Mouse (Mus musculus): ENCODE measurements at regions not wholly inside any gene's neighbourhood (a gene's known extent, or its start where the extent isn't known, plus 50 kb on each side); places are given as distances from the start of the nearest gene placed in this dataset.

- H3K27ac ChIP-seq (replicated peaks; ENCODE audit: low read depth, low read length) = no peak overlapping the region
- ATAC-seq (ENCODE audit: insufficient number of reproducible peaks, low FRiP score, low TSS enrichment, low read depth) (no peak), DNase-seq (ENCODE audit: low spot score) (no peak)
- no peaks in the 10 kb centered on the region for H3K27me3 ChIP-seq (ENCODE audit: control insufficient read depth, insufficient read depth, low read length)
- H3K4me1 ChIP-seq (ENCODE audit: control insufficient read depth, insufficient read depth, low read length) = peaks cover 3% of the 10 kb centered on the region; the same call in 1 of the 2 replicates
- no peaks in the 10 kb centered on the region for H3K36me3 ChIP-seq (ENCODE audit: control insufficient read depth, insufficient read depth, low read length)
- 88% methylated on average over 4 of the region's 4 CpGs for WGBS
- no peak overlapping the region for H3K4me3 ChIP-seq (ENCODE audit: low read depth, low read length)
- no peaks in the 10 kb centered on the region for H3K9me3 ChIP-seq (ENCODE audit: control insufficient read depth, low read length)
- H3K9ac ChIP-seq (ENCODE audit: low read length) = no peak overlapping the region
- H3K4me2 ChIP-seq (ENCODE audit: low read depth, severe bottlenecking) = no peak overlapping the region
These were observed 197.9 kb upstream of the Robo2 start for GRCm38 (mm10) chr16:74609564-74609963.

- ATAC-seq (ENCODE audit: insufficient number of reproducible peaks, low FRiP score, low TSS enrichment, low read depth) (no peak), DNase-seq (ENCODE audit: low spot score) (no peak)
- Histone ChIP-seq H3K4me2 (ENCODE audit: low read depth, severe bottlenecking) (no peak overlapping the region), H3K4me1 (ENCODE audit: control insufficient read depth, insufficient read depth, low read length) (no peaks in the 10 kb centered on the region), H3K27ac (replicated peaks; ENCODE audit: low read depth, low read length) (no peak overlapping the region), H3K9me3 (ENCODE audit: control insufficient read depth, low read length) (no peaks in the 10 kb centered on the region), H3K4me3 (ENCODE audit: low read depth, low read length) (no peak overlapping the region), H3K27me3 (ENCODE audit: control insufficient read depth, insufficient read depth, low read length) (no peaks in the 10 kb centered on the region), H3K9ac (ENCODE audit: low read length) (no peak overlapping the region), H3K36me3 (ENCODE audit: control insufficient read depth, insufficient read depth, low read length) (no peaks in the 10 kb centered on the region)
- WGBS = 16% methylated on average over 1 of the region's 1 CpGs
These were observed 186.7 kb upstream of the Robo2 start for GRCm38 (mm10) chr16:74598361-74598760.

GRCm38 (mm10) chr16:74597735-74598340, 186.2 kb upstream of the Robo2 start:
- H3K9ac ChIP-seq (ENCODE audit: low read length) = no peak overlapping the region
- no peak for DNase-seq (ENCODE audit: low spot score)
- H3K27ac ChIP-seq (replicated peaks; ENCODE audit: low read depth, low read length) = no peak overlapping the region
- H3K4me3 ChIP-seq (ENCODE audit: low read depth, low read length) = no peak overlapping the region
- no peaks in the 10 kb centered on the region for H3K4me1 ChIP-seq (ENCODE audit: control insufficient read depth, insufficient read depth, low read length)
- no peaks in the 10 kb centered on the region for H3K9me3 ChIP-seq (ENCODE audit: control insufficient read depth, low read length)
- WGBS = 73% methylated on average over 4 of the region's 4 CpGs
- H3K4me2 ChIP-seq (ENCODE audit: low read depth, severe bottlenecking) = no peak overlapping the region
- no peaks in the 10 kb centered on the region for H3K36me3 ChIP-seq (ENCODE audit: control insufficient read depth, insufficient read depth, low read length)
- no peaks in the 10 kb centered on the region for H3K27me3 ChIP-seq (ENCODE audit: control insufficient read depth, insufficient read depth, low read length)
- ATAC-seq (ENCODE audit: insufficient number of reproducible peaks, low FRiP score, low TSS enrichment, low read depth) = no peak

GRCm38 (mm10) chr16:74591896-74592295, 180.3 kb upstream of the Robo2 start:
- no peaks in the 10 kb centered on the region for H3K27me3 ChIP-seq (ENCODE audit: control insufficient read depth, insufficient read depth, low read length)
- no peak overlapping the region for H3K4me3 ChIP-seq (ENCODE audit: low read depth, low read length)
- H3K4me1 ChIP-seq (ENCODE audit: control insufficient read depth, insufficient read depth, low read length) = no peaks in the 10 kb centered on the region
- H3K4me2 ChIP-seq (ENCODE audit: low read depth, severe bottlenecking) = no peak overlapping the region
- WGBS = 57% methylated on average over 4 of the region's 4 CpGs
- DNase-seq (ENCODE audit: low spot score) (no peak), ATAC-seq (ENCODE audit: insufficient number of reproducible peaks, low FRiP score, low TSS enrichment, low read depth) (no peak)
- H3K9me3 ChIP-seq (ENCODE audit: control insufficient read depth, low read length) = no peaks in the 10 kb centered on the region
- H3K9ac ChIP-seq (ENCODE audit: low read length) = no peak overlapping the region
- H3K36me3 ChIP-seq (ENCODE audit: control insufficient read depth, insufficient read depth, low read length) = no peaks in the 10 kb centered on the region
- no peak overlapping the region for H3K27ac ChIP-seq (replicated peaks; ENCODE audit: low read depth, low read length)

- Histone ChIP-seq H3K27me3 (ENCODE audit: control insufficient read depth, insufficient read depth, low read length) (no peaks in the 10 kb centered on the region), H3K36me3 (ENCODE audit: control insufficient read depth, insufficient read depth, low read length) (no peaks in the 10 kb centered on the region), H3K4me2 (ENCODE audit: low read depth, severe bottlenecking) (no peak overlapping the region), H3K4me3 (ENCODE audit: low read depth, low read length) (no peak overlapping the region), H3K4me1 (ENCODE audit: control insufficient read depth, insufficient read depth, low read length) (no peaks in the 10 kb centered on the region), H3K9ac (ENCODE audit: low read length) (no peak overlapping the region), H3K27ac (replicated peaks; ENCODE audit: low read depth, low read length) (no peak overlapping the region), H3K9me3 (ENCODE audit: control insufficient read depth, low read length) (no peaks in the 10 kb centered on the region)
- no peak for DNase-seq (ENCODE audit: low spot score)
- no peak for ATAC-seq (ENCODE audit: insufficient number of reproducible peaks, low FRiP score, low TSS enrichment, low read depth)
- WGBS = 85% methylated on average over 4 of the region's 4 CpGs
These were observed 171.2 kb upstream of the Robo2 start for GRCm38 (mm10) chr16:74582645-74583423.

- WGBS = 44% methylated on average over 5 of the region's 5 CpGs
These were observed 136.7 kb upstream of the Robo2 start for GRCm38 (mm10) chr16:74548374-74548773.

GRCm38 (mm10) chr16:74530531-74530930, 118.9 kb upstream of the Robo2 start:
- Histone ChIP-seq H3K9ac (ENCODE audit: low read length) (no peak overlapping the region), H3K4me3 (ENCODE audit: low read depth, low read length) (no peak overlapping the region), H3K36me3 (ENCODE audit: control insufficient read depth, insufficient read depth, low read length) (no peaks in the 10 kb centered on the region), H3K9me3 (ENCODE audit: control insufficient read depth, low read length) (no peaks in the 10 kb centered on the region), H3K4me2 (ENCODE audit: low read depth, severe bottlenecking) (no peak overlapping the region), H3K4me1 (ENCODE audit: control insufficient read depth, insufficient read depth, low read length) (peaks cover 7% of the 10 kb centered on the region; the same call in 1 of the 2 replicates), H3K27ac (replicated peaks; ENCODE audit: low read depth, low read length) (no peak overlapping the region), H3K27me3 (ENCODE audit: control insufficient read depth, insufficient read depth, low read length) (no peaks in the 10 kb centered on the region)
- DNase-seq (ENCODE audit: low spot score) (no peak), ATAC-seq (ENCODE audit: insufficient number of reproducible peaks, low FRiP score, low TSS enrichment, low read depth) (no peak)
- WGBS = 72% methylated on average over 2 of the region's 2 CpGs

More at GRCm38 (mm10) chr16:74548374-74548773, 136.7 kb upstream of the Robo2 start:
- H3K9me3 ChIP-seq (ENCODE audit: control insufficient read depth, low read length) = no peaks in the 10 kb centered on the region
- no peaks in the 10 kb centered on the region for H3K27me3 ChIP-seq (ENCODE audit: control insufficient read depth, insufficient read depth, low read length)
- H3K4me3 ChIP-seq (ENCODE audit: low read depth, low read length) = no peak overlapping the region
- H3K4me1 ChIP-seq (ENCODE audit: control insufficient read depth, insufficient read depth, low read length) = peaks cover 2% of the 10 kb centered on the region; the same call in 1 of the 2 replicates
- H3K4me2 ChIP-seq (ENCODE audit: low read depth, severe bottlenecking) = no peak overlapping the region
- H3K27ac ChIP-seq (replicated peaks; ENCODE audit: low read depth, low read length) = no peak overlapping the region
- ATAC-seq (ENCODE audit: insufficient number of reproducible peaks, low FRiP score, low TSS enrichment, low read depth) (no peak), DNase-seq (ENCODE audit: low spot score) (no peak)
- no peaks in the 10 kb centered on the region for H3K36me3 ChIP-seq (ENCODE audit: control insufficient read depth, insufficient read depth, low read length)
- H3K9ac ChIP-seq (ENCODE audit: low read length) = no peak overlapping the region

- Histone ChIP-seq H3K9ac (ENCODE audit: low read length) (no peak overlapping the region), H3K4me1 (ENCODE audit: control insufficient read depth, insufficient read depth, low read length) (peaks cover 7% of the 10 kb centered on the region; the same call in 1 of the 2 replicates), H3K4me2 (ENCODE audit: low read depth, severe bottlenecking) (no peak overlapping the region), H3K27me3 (ENCODE audit: control insufficient read depth, insufficient read depth, low read length) (no peaks in the 10 kb centered on the region), H3K36me3 (ENCODE audit: control insufficient read depth, insufficient read depth, low read length) (no peaks in the 10 kb centered on the region), H3K27ac (replicated peaks; ENCODE audit: low read depth, low read length) (no peak overlapping the region), H3K4me3 (ENCODE audit: low read depth, low read length) (no peak overlapping the region), H3K9me3 (ENCODE audit: control insufficient read depth, low read length) (no peaks in the 10 kb centered on the region)
- DNase-seq (ENCODE audit: low spot score) (no peak), ATAC-seq (ENCODE audit: insufficient number of reproducible peaks, low FRiP score, low TSS enrichment, low read depth) (no peak)
- WGBS = 29% methylated on average over 3 of the region's 3 CpGs
These were observed 116.6 kb upstream of the Robo2 start for GRCm38 (mm10) chr16:74528245-74528644.
